21 mouse cellular contexts compared by ENCODE assay signal in genomic region chr3:37334053-37334452, GRCm38 (mm10). TPM values are rescaled to one million over a fixed set of nuclear protein-coding genes. Genes with fewer than 3 reads are reported as not detected.
"Had no signal": no experiment of that assay in that cellular context is flagged by ENCODE, and none has a peak within 500 bp of the region (broad histone marks: within the 10 kb centered on the region; RNA-seq: fewer than 3 reads in every experiment).

No protein-coding gene starts in this region.

- H3K4me2 ChIP-seq: intestine, embryonic 15.5 days; limb, embryonic 12.5 days; limb, embryonic 15.5 days; midbrain, embryonic 11.5 days had no signal

- DNase-seq: kidney, adult 11 months; kidney, adult 9 months; kidney, postnatal 14 days; kidney, postnatal 4 days; left cerebral cortex, postnatal 4 days; lung, adult 2 months; lung, postnatal 14 days; midbrain, embryonic 14.5 days; right cerebral cortex, adult 18-20 months; right cerebral cortex, postnatal 14 days; right cerebral cortex, postnatal 4 days; thymus, adult 2 months; thymus, postnatal 14 days; thymus, postnatal 4 days had no signal

- H3K27ac ChIP-seq: intestine, embryonic 15.5 days; limb, embryonic 12.5 days; limb, embryonic 15.5 days; macrophage; stomach, postnatal 0 days had no signal

- H3K4me3 ChIP-seq: intestine, embryonic 15.5 days; limb, embryonic 12.5 days; limb, embryonic 15.5 days; megakaryocyte, embryonic 14.5 days had no signal

- H3K27me3 ChIP-seq: intestine, embryonic 15.5 days; limb, embryonic 12.5 days; limb, embryonic 15.5 days had no signal

- ATAC-seq: intestine, embryonic 15.5 days had no signal

- H3K36me3 ChIP-seq: intestine, embryonic 15.5 days; limb, embryonic 12.5 days; limb, embryonic 15.5 days had no signal

- H3K9me3 ChIP-seq: intestine, embryonic 15.5 days; limb, embryonic 12.5 days; limb, embryonic 15.5 days; megakaryocyte, embryonic 14.5 days had no signal

- H3K4me1 ChIP-seq: intestine, embryonic 15.5 days; limb, embryonic 12.5 days had no signal

- H3K9ac ChIP-seq: intestine, embryonic 15.5 days; limb, embryonic 12.5 days; limb, embryonic 15.5 days had no signal

RNA-seq across cellular contexts. Expression of gene Fgf2, which starts 14.1 kb away (rescaled TPM):
- polyA plus RNA-seq: macrophage had no signal
